In genomic region chr4:43059697-43060096, GRCm38 (mm10) we compare ENCODE assay signal across 8 mouse cellular contexts. TPM values are rescaled to one million over a fixed set of nuclear protein-coding genes. Genes with fewer than 3 reads are reported as not detected.
DNase-seq lines count a peak whose midpoint lies in the region; ATAC-seq and TF ChIP-seq lines count a peak whose summit lies in the region.

No protein-coding gene starts in this region.

- TF ChIP-seq CTCF in ES-Bruce4 (IDR thresholded peaks at IDR 0.05; ENCODE audit: low read depth, low read length): no peak
- no peak for TF ChIP-seq CTCF in forebrain, postnatal 0 days (IDR thresholded peaks at IDR 0.05; ENCODE audit: low read depth)

- WGBS in heart, embryonic 11.5 days (ENCODE audit: insufficient replicate concordance): 47% methylated on average over 3 of the region's 3 CpGs
- 30% methylated on average over 3 of the region's 3 CpGs for WGBS in forebrain, postnatal 0 days
- WGBS in liver, embryonic 16.5 days (ENCODE audit: insufficient replicate concordance): 22% methylated on average over 3 of the region's 3 CpGs

- no peak for ATAC-seq in heart, embryonic 11.5 days (replicated peaks; ENCODE audit: insufficient number of reproducible peaks, low FRiP score, low TSS enrichment)
- no peak for ATAC-seq in forebrain, postnatal 0 days
- no peak for ATAC-seq in liver, embryonic 16.5 days (ENCODE audit: low read depth)

- H3K27me3 ChIP-seq in heart, embryonic 11.5 days (ENCODE audit: control insufficient read depth, insufficient read depth, low read length): no peaks in the 10 kb centered on the region
- H3K27me3 ChIP-seq in ES-Bruce4 (ENCODE audit: control insufficient read depth, insufficient read depth, low read length, poor library complexity, severe bottlenecking): peaks cover 7% of the 10 kb centered on the region
- H3K27me3 ChIP-seq in forebrain, postnatal 0 days (ENCODE audit: insufficient read depth, low read length): no peaks in the 10 kb centered on the region
- H3K27me3 ChIP-seq in liver, embryonic 16.5 days (ENCODE audit: control insufficient read depth, insufficient read depth, low read depth, low read length): peaks cover 35% of the 10 kb centered on the region

- peak overlapping the region; percentile 81 for H3K9ac ChIP-seq in heart, embryonic 11.5 days (ENCODE audit: low read depth, low read length)
- peak overlapping the region; percentile 80 for H3K9ac ChIP-seq in ES-Bruce4 (ENCODE audit: low read depth, poor library complexity, severe bottlenecking)
- peak overlapping the region; percentile 62 for H3K9ac ChIP-seq in forebrain, postnatal 0 days
- H3K9ac ChIP-seq in liver, embryonic 16.5 days (ENCODE audit: low read depth, low read length): no peak overlapping the region

- intact Hi-C loops in heart, postnatal 36 days (cut with DNase I): no loop called here

- H3K36me3 ChIP-seq in heart, embryonic 11.5 days (ENCODE audit: control insufficient read depth, insufficient read depth, low read length): no peaks in the 10 kb centered on the region
- no peaks in the 10 kb centered on the region for H3K36me3 ChIP-seq in ES-Bruce4 (ENCODE audit: control insufficient read depth, insufficient read depth, low read length, poor library complexity, severe bottlenecking)
- H3K36me3 ChIP-seq in forebrain, postnatal 0 days (ENCODE audit: insufficient read depth): no peaks in the 10 kb centered on the region
- H3K36me3 ChIP-seq in liver, embryonic 16.5 days (ENCODE audit: control insufficient read depth, insufficient read depth): no peaks in the 10 kb centered on the region

- no peak for DNase-seq in heart, postnatal 36 days
- no peak for DNase-seq in forebrain, postnatal 0 days
- no peak for DNase-seq in adrenal gland, adult 8-10 months
- no peak for DNase-seq in layer of hippocampus, postnatal 36 days
- no peak for DNase-seq in right cerebral cortex, postnatal 36 days (ENCODE audit: low spot score in 2 of 2)

- H3K4me2 ChIP-seq in heart, embryonic 11.5 days: peak overlapping the region; percentile 87
- H3K4me2 ChIP-seq in forebrain, postnatal 0 days (ENCODE audit: low read depth): peak overlapping the region; percentile 59
- peak overlapping the region; percentile 99 for H3K4me2 ChIP-seq in liver, embryonic 16.5 days (ENCODE audit: low read depth, low read length)

- no peaks in the 10 kb centered on the region; the same call in 1 of the 2 replicates for H3K4me1 ChIP-seq in heart, embryonic 11.5 days (ENCODE audit: control insufficient read depth, insufficient read depth, low read length)
- H3K4me1 ChIP-seq in ES-Bruce4 (ENCODE audit: control insufficient read depth, insufficient read depth, low read length): no peaks in the 10 kb centered on the region
- H3K4me1 ChIP-seq in forebrain, postnatal 0 days (ENCODE audit: insufficient read depth): peaks cover 4% of the 10 kb centered on the region; the same call in 1 of the 2 replicates
- peaks cover 14% of the 10 kb centered on the region for H3K4me1 ChIP-seq in liver, embryonic 16.5 days (ENCODE audit: control insufficient read depth, low read depth, low read length)

- H3K27ac ChIP-seq in heart, embryonic 11.5 days (ENCODE audit: low read depth, low read length): no peak overlapping the region
- no peak overlapping the region for H3K27ac ChIP-seq in ES-Bruce4 (ENCODE audit: insufficient read depth, low read length)
- no peak overlapping the region; the same call in 1 of the 2 replicates for H3K27ac ChIP-seq in forebrain, postnatal 0 days (ENCODE audit: low read depth, low read length)
- H3K27ac ChIP-seq in liver, embryonic 16.5 days (ENCODE audit: low read length): no peak overlapping the region

- no peaks in the 10 kb centered on the region for H3K9me3 ChIP-seq in heart, embryonic 11.5 days (replicated peaks; ENCODE audit: control insufficient read depth, low read length)
- no peaks in the 10 kb centered on the region for H3K9me3 ChIP-seq in ES-Bruce4 (replicated peaks; ENCODE audit: control insufficient read depth, insufficient read depth, low read length, poor library complexity, severe bottlenecking)
- H3K9me3 ChIP-seq in forebrain, postnatal 0 days (ENCODE audit: low read length): no peaks in the 10 kb centered on the region
- H3K9me3 ChIP-seq in liver, embryonic 16.5 days (replicated peaks; ENCODE audit: control insufficient read depth, low read length): no peaks in the 10 kb centered on the region

- no peak for TF ChIP-seq POLR2A in ES-Bruce4 (IDR thresholded peaks at IDR 0.05; ENCODE audit: insufficient read depth, low read length)

- no peak for TF ChIP-seq EP300 in ES-Bruce4 (IDR thresholded peaks at IDR 0.05; ENCODE audit: insufficient read depth, low read depth, low read length)

- H3K4me3 ChIP-seq in heart, embryonic 11.5 days (ENCODE audit: low read depth, low read length): peak overlapping the region; percentile 72
- H3K4me3 ChIP-seq in ES-Bruce4 (ENCODE audit: low read depth, low read length): peak overlapping the region; percentile 60
- peak overlapping the region; percentile 65 for H3K4me3 ChIP-seq in forebrain, postnatal 0 days (ENCODE audit: low read depth, low read length)
- H3K4me3 ChIP-seq in liver, embryonic 16.5 days (ENCODE audit: low read depth, low read length): peak overlapping the region; percentile 69

RNA-seq across cellular contexts. Expression of gene Unc13b, which starts 0.9 kb away (rescaled TPM):
- 9.3 TPM in 2 replicates for polyA plus RNA-seq in heart, embryonic 11.5 days (2014; fragmentation: Nextera tagmentation; extraction: Ambion mirVana)
- total RNA-seq in heart, postnatal 36 days (2021): 10 to 100 TPM; 12.9 to 13.5 TPM
- polyA plus RNA-seq in ES-Bruce4 (2011; ENCODE audit: insufficient read depth, insufficient read length, low read depth, missing spikeins): 19.9 and 23.1 TPM in 2 replicates
- 52.9 and 54.7 TPM in 2 replicates for total RNA-seq in forebrain, postnatal 0 days (2014; rRNA removed)
- 3.3 and 6.2 TPM in 2 replicates for polyA plus RNA-seq in forebrain, postnatal 0 days (2015; fragmentation: Nextera tagmentation; extraction: Ambion mirVana)
- 0.51 and 0.57 TPM in 2 replicates for polyA plus RNA-seq in liver, embryonic 16.5 days (2015; fragmentation: Nextera tagmentation; extraction: Ambion mirVana)
- 10 to 100 TPM; 17.2 to 33.9 (median 22.9) TPM for total RNA-seq in adrenal gland, adult 8-10 months (2022)
- 10 to 100 TPM; 39.1 to 42.1 TPM for total RNA-seq in layer of hippocampus, postnatal 36 days (2021)

RNA-seq across cellular contexts. Expression of gene Fam214b, which starts 13.7 kb away (rescaled TPM):
- 10.8 and 11.4 TPM in 2 replicates for polyA plus RNA-seq in heart, embryonic 11.5 days (2014; fragmentation: Nextera tagmentation; extraction: Ambion mirVana)
- 10 to 100 TPM; 26.1 to 30.0 TPM for total RNA-seq in heart, postnatal 36 days (2021)
- 11.0 and 13.2 TPM in 2 replicates for polyA plus RNA-seq in ES-Bruce4 (2011; ENCODE audit: insufficient read depth, insufficient read length, low read depth, missing spikeins)
- 35.7 and 42.3 TPM in 2 replicates for total RNA-seq in forebrain, postnatal 0 days (2014; rRNA removed)
- polyA plus RNA-seq in forebrain, postnatal 0 days (2015; fragmentation: Nextera tagmentation; extraction: Ambion mirVana): 23.4 and 30.9 TPM in 2 replicates
- 33.4 and 41.3 TPM in 2 replicates for polyA plus RNA-seq in liver, embryonic 16.5 days (2015; fragmentation: Nextera tagmentation; extraction: Ambion mirVana)
- total RNA-seq in adrenal gland, adult 8-10 months (2022): 10 to 100 TPM; 49.5 to 64.9 (median 61.1) TPM
- total RNA-seq in layer of hippocampus, postnatal 36 days (2021): 10 to 100 TPM; 39.2 to 39.8 TPM

RNA-seq across cellular contexts. Expression of gene Stoml2, which starts 28.2 kb away (rescaled TPM):
- polyA plus RNA-seq in heart, embryonic 11.5 days (2014; fragmentation: Nextera tagmentation; extraction: Ambion mirVana): 251 and 255 TPM in 2 replicates
- total RNA-seq in heart, postnatal 36 days (2021): 100 to 1,000 TPM; 108 to 115 TPM
- 177 and 187 TPM in 2 replicates for polyA plus RNA-seq in ES-Bruce4 (2011; ENCODE audit: insufficient read depth, insufficient read length, low read depth, missing spikeins)
- total RNA-seq in forebrain, postnatal 0 days (2014; rRNA removed): 94.4 and 120 TPM in 2 replicates
- 233 and 240 TPM in 2 replicates for polyA plus RNA-seq in forebrain, postnatal 0 days (2015; fragmentation: Nextera tagmentation; extraction: Ambion mirVana)
- polyA plus RNA-seq in liver, embryonic 16.5 days (2015; fragmentation: Nextera tagmentation; extraction: Ambion mirVana): 176 and 193 TPM in 2 replicates
- 100 to 1,000 TPM; 204 to 262 (median 242) TPM for total RNA-seq in adrenal gland, adult 8-10 months (2022)
- total RNA-seq in layer of hippocampus, postnatal 36 days (2021): 100 to 1,000 TPM in 1 of 2 experiments, 10 to 100 TPM in 1; 93.4 to 102 TPM

RNA-seq across cellular contexts. Expression of gene Pigo, which starts 34.1 kb away (rescaled TPM):
- 13.2 and 13.6 TPM in 2 replicates for polyA plus RNA-seq in heart, embryonic 11.5 days (2014; fragmentation: Nextera tagmentation; extraction: Ambion mirVana)
- total RNA-seq in heart, postnatal 36 days (2021): 10 to 100 TPM; 20.1 to 23.2 TPM
- polyA plus RNA-seq in ES-Bruce4 (2011; ENCODE audit: insufficient read depth, insufficient read length, low read depth, missing spikeins): 22.3 and 25.5 TPM in 2 replicates
- 15.6 and 20.3 TPM in 2 replicates for total RNA-seq in forebrain, postnatal 0 days (2014; rRNA removed)
- 16.5 and 21.9 TPM in 2 replicates for polyA plus RNA-seq in forebrain, postnatal 0 days (2015; fragmentation: Nextera tagmentation; extraction: Ambion mirVana)
- 12.4 and 14.7 TPM in 2 replicates for polyA plus RNA-seq in liver, embryonic 16.5 days (2015; fragmentation: Nextera tagmentation; extraction: Ambion mirVana)
- 10 to 100 TPM; 14.8 to 30.8 (median 22.5) TPM for total RNA-seq in adrenal gland, adult 8-10 months (2022)
- 10 to 100 TPM; 24.9 to 27.0 TPM for total RNA-seq in layer of hippocampus, postnatal 36 days (2021)

RNA-seq across cellular contexts. Expression of gene Fancg, which starts 49.4 kb away (rescaled TPM):
- 11.0 and 11.5 TPM in 2 replicates for polyA plus RNA-seq in heart, embryonic 11.5 days (2014; fragmentation: Nextera tagmentation; extraction: Ambion mirVana)
- total RNA-seq in heart, postnatal 36 days (2021): 1 to 10 TPM; 2.6 to 3.2 TPM
- polyA plus RNA-seq in ES-Bruce4 (2011; ENCODE audit: insufficient read depth, insufficient read length, low read depth, missing spikeins): 12.8 and 13.8 TPM in 2 replicates
- total RNA-seq in forebrain, postnatal 0 days (2014; rRNA removed): 12.8 and 21.8 TPM in 2 replicates
- polyA plus RNA-seq in forebrain, postnatal 0 days (2015; fragmentation: Nextera tagmentation; extraction: Ambion mirVana): 10.9 and 12.4 TPM in 2 replicates
- 7.8 and 9.4 TPM in 2 replicates for polyA plus RNA-seq in liver, embryonic 16.5 days (2015; fragmentation: Nextera tagmentation; extraction: Ambion mirVana)
- total RNA-seq in adrenal gland, adult 8-10 months (2022): 10 to 100 TPM in 2 of 4 experiments, 1 to 10 TPM in 2; 8.0 to 17.8 (median 12.5) TPM
- total RNA-seq in layer of hippocampus, postnatal 36 days (2021): 1 to 10 TPM; 8.3 to 8.9 TPM
